Mouse (Mus musculus): ENCODE data around the gene Kcnma1. TPM values are rescaled to one million over a fixed set of nuclear protein-coding genes. Genes with fewer than 3 reads are reported as not detected.

Kcnma1 gene
- polyA plus RNA-seq, 1 experiment from 2014 or later, result 1.0 TPM

DNA sequence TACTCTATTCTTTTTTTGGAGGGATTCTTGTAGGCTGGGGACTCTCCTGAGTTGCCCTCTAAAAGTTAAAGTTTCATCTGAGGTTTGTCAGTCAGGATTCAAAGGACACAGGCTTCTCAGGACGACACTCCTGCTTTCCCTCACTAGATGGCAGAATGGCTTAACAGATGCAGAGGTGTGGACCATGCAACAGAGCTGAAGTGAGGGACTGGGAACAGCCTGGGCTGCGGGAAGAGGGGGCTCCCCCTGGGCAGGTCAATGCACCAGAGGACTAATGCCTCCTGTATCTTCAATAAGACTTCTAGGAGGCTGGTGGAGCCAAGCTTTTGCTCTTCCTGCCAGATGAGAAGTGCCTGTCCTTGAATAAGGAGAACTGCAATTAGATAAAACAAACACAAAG, 438.3 kb downstream of the Kcnma1 start:
- no peak for ATAC-seq (ENCODE audit: low read depth)
- Histone ChIP-seq H3K9me3 (ENCODE audit: control insufficient read depth, low read length) (no peaks in the 10 kb centered on the region), H3K27me3 (ENCODE audit: control insufficient read depth, insufficient read depth, low read depth, low read length) (no peaks in the 10 kb centered on the region), H3K36me3 (ENCODE audit: control insufficient read depth, insufficient read depth, low read length) (no peaks in the 10 kb centered on the region), H3K4me3 (ENCODE audit: low read length) (no peak overlapping the region), H3K27ac (ENCODE audit: low read length) (no peak overlapping the region), H3K4me1 (replicated peaks; ENCODE audit: control insufficient read depth, insufficient read depth, low read length) (no peaks in the 10 kb centered on the region), H3K9ac (ENCODE audit: low read length) (no peak overlapping the region), H3K4me2 (ENCODE audit: low read depth, low read length) (no peak overlapping the region)
- WGBS, result 6% methylated on average over 2 of the region's 2 CpGs

DNA sequence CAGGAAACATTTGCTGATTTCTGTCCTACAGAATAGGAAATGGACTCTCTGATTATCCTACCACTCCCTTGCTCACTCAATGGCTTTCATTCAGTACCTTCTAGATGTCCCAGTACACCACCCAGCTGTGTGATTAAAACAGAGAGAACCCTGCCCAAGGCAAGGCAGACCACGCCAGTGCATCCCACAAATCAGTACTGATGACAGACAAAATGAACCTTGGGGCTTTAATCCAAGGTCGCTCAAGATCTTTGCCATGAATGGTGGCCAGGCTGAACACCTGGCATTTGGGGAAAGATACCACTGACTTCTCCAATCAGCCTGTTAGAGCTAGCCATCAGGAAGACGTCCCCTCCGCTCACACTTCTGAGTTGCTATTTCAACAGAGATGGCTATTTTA, 440.2 kb downstream of the Kcnma1 start:
- peaks cover 2% of the 10 kb centered on the region; the same call in 1 of the 2 replicates for H3K27me3 ChIP-seq (ENCODE audit: control insufficient read depth, insufficient read depth, low read depth, low read length)
- no peak overlapping the region for H3K27ac ChIP-seq (ENCODE audit: low read length)
- 68% methylated on average over 4 of the region's 4 CpGs for WGBS
- no peak overlapping the region for H3K4me3 ChIP-seq (ENCODE audit: low read length)
- no peak for ATAC-seq (ENCODE audit: low read depth)
- no peak overlapping the region for H3K9ac ChIP-seq (ENCODE audit: low read length)
- no peaks in the 10 kb centered on the region for H3K9me3 ChIP-seq (ENCODE audit: control insufficient read depth, low read length)
- H3K4me2 ChIP-seq (ENCODE audit: low read depth, low read length), result no peak overlapping the region
- H3K36me3 ChIP-seq (ENCODE audit: control insufficient read depth, insufficient read depth, low read length), result no peaks in the 10 kb centered on the region
- no peaks in the 10 kb centered on the region for H3K4me1 ChIP-seq (replicated peaks; ENCODE audit: control insufficient read depth, insufficient read depth, low read length)

DNA sequence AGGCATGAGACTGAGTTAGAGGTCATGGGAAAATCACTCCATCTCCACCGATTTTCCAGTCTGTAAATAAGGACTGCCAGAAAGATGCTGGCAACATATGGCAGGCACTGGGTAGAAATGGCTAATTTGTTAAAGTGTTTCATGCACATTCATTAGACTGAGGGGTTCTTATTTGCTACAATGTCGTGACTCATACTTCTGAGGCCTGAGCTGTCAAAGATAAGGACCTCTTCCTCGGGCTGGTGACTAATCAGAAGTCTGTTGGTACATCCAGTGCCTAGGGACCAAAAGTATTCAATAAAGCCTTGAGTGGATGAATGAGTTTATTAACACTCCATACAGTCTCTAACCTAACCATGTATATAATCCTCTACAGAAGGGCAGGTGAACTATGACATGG, 440.9 kb downstream of the Kcnma1 start:
- Histone ChIP-seq H3K9me3 (ENCODE audit: control insufficient read depth, low read length) (no peaks in the 10 kb centered on the region), H3K36me3 (ENCODE audit: control insufficient read depth, insufficient read depth, low read length) (no peaks in the 10 kb centered on the region), H3K9ac (ENCODE audit: low read length) (no peak overlapping the region), H3K4me3 (ENCODE audit: low read length) (no peak overlapping the region), H3K4me2 (ENCODE audit: low read depth, low read length) (no peak overlapping the region), H3K4me1 (replicated peaks; ENCODE audit: control insufficient read depth, insufficient read depth, low read length) (no peaks in the 10 kb centered on the region), H3K27ac (ENCODE audit: low read length) (no peak overlapping the region), H3K27me3 (ENCODE audit: control insufficient read depth, insufficient read depth, low read depth, low read length) (peaks cover 2% of the 10 kb centered on the region; the same call in 1 of the 2 replicates)
- 42% methylated on average over 3 of the region's 3 CpGs for WGBS
- ATAC-seq (ENCODE audit: low read depth), result no peak

GRCm38 (mm10) chr14:23572778-23573177, 441.5 kb downstream of the Kcnma1 start:
- no peak overlapping the region for H3K4me3 ChIP-seq (ENCODE audit: low read length)
- ATAC-seq (ENCODE audit: low read depth), result no peak
- no peak overlapping the region for H3K27ac ChIP-seq (ENCODE audit: low read length)
- H3K36me3 ChIP-seq (ENCODE audit: control insufficient read depth, insufficient read depth, low read length), result no peaks in the 10 kb centered on the region
- H3K9ac ChIP-seq (ENCODE audit: low read length), result no peak overlapping the region
- 47% methylated on average over 1 of the region's 1 CpGs for WGBS
- peaks cover 2% of the 10 kb centered on the region; the same call in 1 of the 2 replicates for H3K27me3 ChIP-seq (ENCODE audit: control insufficient read depth, insufficient read depth, low read depth, low read length)
- no peaks in the 10 kb centered on the region for H3K4me1 ChIP-seq (replicated peaks; ENCODE audit: control insufficient read depth, insufficient read depth, low read length)
- no peak overlapping the region for H3K4me2 ChIP-seq (ENCODE audit: low read depth, low read length)
- no peaks in the 10 kb centered on the region for H3K9me3 ChIP-seq (ENCODE audit: control insufficient read depth, low read length)

- ATAC-seq (ENCODE audit: low read depth), result no peak
These were observed 444.0 kb downstream of the Kcnma1 start for GRCm38 (mm10) chr14:23570251-23570650.

DNA sequence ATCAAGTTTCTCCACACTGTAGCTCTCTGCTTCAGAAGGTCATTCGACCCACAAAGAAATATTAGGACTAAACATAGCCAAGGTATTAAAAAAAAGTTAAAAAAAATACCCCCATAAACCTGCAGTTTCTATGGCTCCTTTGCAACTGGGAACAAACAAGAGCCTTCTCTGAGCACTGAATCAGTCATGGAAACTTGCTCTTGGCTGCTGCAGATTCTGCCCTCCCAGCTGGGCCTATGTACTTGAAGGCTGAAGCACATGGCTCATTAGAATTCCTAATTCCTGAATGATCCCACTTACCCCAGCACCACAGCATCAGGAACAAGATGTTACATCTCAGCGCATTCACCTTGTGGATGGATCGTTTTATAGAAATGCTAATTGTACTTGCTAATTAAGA, 448.4 kb downstream of the Kcnma1 start:
- Histone ChIP-seq H3K27ac (ENCODE audit: low read length) (no peak overlapping the region), H3K9ac (ENCODE audit: low read length) (no peak overlapping the region), H3K4me2 (ENCODE audit: low read depth, low read length) (no peak overlapping the region), H3K9me3 (ENCODE audit: control insufficient read depth, low read length) (no peaks in the 10 kb centered on the region), H3K4me1 (replicated peaks; ENCODE audit: control insufficient read depth, insufficient read depth, low read length) (peaks cover 5% of the 10 kb centered on the region), H3K36me3 (ENCODE audit: control insufficient read depth, insufficient read depth, low read length) (no peaks in the 10 kb centered on the region), H3K4me3 (ENCODE audit: low read length) (no peak overlapping the region), H3K27me3 (ENCODE audit: control insufficient read depth, insufficient read depth, low read depth, low read length) (peaks cover 2% of the 10 kb centered on the region; the same call in 1 of the 2 replicates)
- 86% methylated on average over 3 of the region's 3 CpGs for WGBS
- no peak for ATAC-seq (ENCODE audit: low read depth)

More at GRCm38 (mm10) chr14:23570251-23570650, 444.0 kb downstream of the Kcnma1 start:
- Histone ChIP-seq H3K4me3 (ENCODE audit: low read length) (no peak overlapping the region), H3K9me3 (ENCODE audit: control insufficient read depth, low read length) (no peaks in the 10 kb centered on the region), H3K9ac (ENCODE audit: low read length) (no peak overlapping the region), H3K27me3 (ENCODE audit: control insufficient read depth, insufficient read depth, low read depth, low read length) (peaks cover 2% of the 10 kb centered on the region; the same call in 1 of the 2 replicates), H3K27ac (ENCODE audit: low read length) (no peak overlapping the region), H3K4me2 (ENCODE audit: low read depth, low read length) (no peak overlapping the region), H3K4me1 (replicated peaks; ENCODE audit: control insufficient read depth, insufficient read depth, low read length) (no peaks in the 10 kb centered on the region), H3K36me3 (ENCODE audit: control insufficient read depth, insufficient read depth, low read length) (no peaks in the 10 kb centered on the region)
- 54% methylated on average over 1 of the region's 1 CpGs for WGBS

DNA sequence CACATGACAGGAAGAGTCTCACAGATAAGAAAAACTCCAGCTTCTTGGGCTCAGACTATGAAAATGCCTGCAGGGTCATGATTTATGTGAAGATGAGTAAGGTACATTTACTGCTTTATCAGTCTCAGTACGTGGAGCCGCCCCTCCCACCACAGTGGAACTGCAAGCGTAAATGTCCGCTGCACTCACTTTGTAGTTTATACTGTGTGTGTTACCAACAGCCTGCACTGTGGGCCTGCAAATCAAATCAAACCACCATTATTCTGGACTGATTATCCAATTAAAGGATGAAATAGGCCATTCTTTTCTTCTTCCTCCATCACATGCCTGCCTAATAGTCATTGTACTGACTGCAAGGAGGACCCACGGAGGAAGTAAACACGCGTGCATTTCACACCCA, 449.8 kb downstream of the Kcnma1 start:
- 44% methylated on average over 7 of the region's 7 CpGs for WGBS
- H3K4me3 ChIP-seq (ENCODE audit: low read length), result no peak overlapping the region
- H3K9me3 ChIP-seq (ENCODE audit: control insufficient read depth, low read length), result no peaks in the 10 kb centered on the region
- no peaks in the 10 kb centered on the region for H3K36me3 ChIP-seq (ENCODE audit: control insufficient read depth, insufficient read depth, low read length)
- H3K9ac ChIP-seq (ENCODE audit: low read length), result no peak overlapping the region
- no peak overlapping the region for H3K4me2 ChIP-seq (ENCODE audit: low read depth, low read length)
- H3K4me1 ChIP-seq (replicated peaks; ENCODE audit: control insufficient read depth, insufficient read depth, low read length), result peaks cover 5% of the 10 kb centered on the region
- H3K27ac ChIP-seq (ENCODE audit: low read length), result no peak overlapping the region
- no peak for ATAC-seq (ENCODE audit: low read depth)
- H3K27me3 ChIP-seq (ENCODE audit: control insufficient read depth, insufficient read depth, low read depth, low read length), result no peaks in the 10 kb centered on the region; the same call in 1 of the 2 replicates

- Histone ChIP-seq H3K4me3 (ENCODE audit: low read length) (no peak overlapping the region), H3K27me3 (ENCODE audit: control insufficient read depth, insufficient read depth, low read depth, low read length) (no peaks in the 10 kb centered on the region; the same call in 1 of the 2 replicates), H3K9ac (ENCODE audit: low read length) (no peak overlapping the region), H3K4me1 (replicated peaks; ENCODE audit: control insufficient read depth, insufficient read depth, low read length) (peaks cover 5% of the 10 kb centered on the region), H3K27ac (ENCODE audit: low read length) (no peak overlapping the region), H3K9me3 (ENCODE audit: control insufficient read depth, low read length) (no peaks in the 10 kb centered on the region), H3K4me2 (ENCODE audit: low read depth, low read length) (no peak overlapping the region), H3K36me3 (ENCODE audit: control insufficient read depth, insufficient read depth, low read length) (no peaks in the 10 kb centered on the region)
- WGBS, result 76% methylated on average over 2 of the region's 2 CpGs
- no peak for ATAC-seq (ENCODE audit: low read depth)
These were observed 451.1 kb downstream of the Kcnma1 start for GRCm38 (mm10) chr14:23563180-23563579.

GRCm38 (mm10) chr14:23555647-23556046, 458.6 kb downstream of the Kcnma1 start:
- WGBS, result 36% methylated on average over 2 of the region's 2 CpGs
- no peak overlapping the region for H3K4me3 ChIP-seq (ENCODE audit: low read length)
- H3K9me3 ChIP-seq (ENCODE audit: control insufficient read depth, low read length), result no peaks in the 10 kb centered on the region
- H3K9ac ChIP-seq (ENCODE audit: low read length), result no peak overlapping the region
- H3K27me3 ChIP-seq (ENCODE audit: control insufficient read depth, insufficient read depth, low read depth, low read length), result no peaks in the 10 kb centered on the region; the same call in 1 of the 2 replicates
- H3K4me1 ChIP-seq (replicated peaks; ENCODE audit: control insufficient read depth, insufficient read depth, low read length), result no peaks in the 10 kb centered on the region
- no peak for ATAC-seq (ENCODE audit: low read depth)
- no peak overlapping the region for H3K27ac ChIP-seq (ENCODE audit: low read length)
- H3K4me2 ChIP-seq (ENCODE audit: low read depth, low read length), result no peak overlapping the region
- no peaks in the 10 kb centered on the region for H3K36me3 ChIP-seq (ENCODE audit: control insufficient read depth, insufficient read depth, low read length)
